Mouse (Mus musculus) lung, postnatal 10 days (tissue): ENCODE measurements around the gene Rpl37.

Experiments
- DNase-seq: peaks from one replicate; pipeline ENCODE4 v3.0.0; 2021

The Rpl37 gene

GRCm38 (mm10) chr15:5116270-5117030, at the start of gene Rpl37:
Gene Rpl37, plus strand, starts transcription at chr15:5116645.
- DNase-seq = peak; percentile 99

DNA sequence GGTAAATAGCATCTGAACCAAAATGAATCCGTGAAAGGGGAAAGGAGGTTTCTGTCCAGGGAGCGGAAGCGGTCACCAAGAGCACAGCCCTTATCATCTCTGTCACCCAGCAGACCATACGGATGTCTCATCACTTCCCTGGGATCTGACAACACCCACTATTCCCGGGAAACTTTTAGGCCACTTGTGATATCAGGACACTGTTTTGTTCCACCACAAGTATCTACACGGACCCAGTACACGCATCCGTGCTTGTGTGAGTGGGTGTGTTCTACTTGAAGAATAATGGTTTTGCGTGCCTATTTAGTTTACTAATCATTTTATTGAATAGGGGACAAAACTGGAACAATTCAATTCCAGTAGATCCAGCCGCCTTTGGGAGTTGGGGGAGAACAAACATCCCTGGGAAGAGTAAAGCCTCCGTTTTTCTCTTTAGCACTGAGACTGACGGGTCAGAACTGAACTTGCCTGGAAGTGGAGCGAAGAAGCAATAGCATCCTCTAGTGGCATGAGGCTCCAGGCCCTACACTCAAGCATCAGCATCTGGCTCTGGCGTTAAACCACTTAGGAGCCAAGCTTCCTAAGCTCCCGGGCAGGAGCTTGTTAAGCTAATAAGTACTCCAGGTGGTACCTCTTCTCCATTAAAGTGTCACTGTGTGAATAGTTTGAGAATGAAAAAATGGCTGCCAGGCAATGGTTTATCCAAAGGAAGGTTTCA, 47.5 kb upstream of the Rpl37 start:
- peak; percentile 46 for DNase-seq

- no peak for DNase-seq
Observed at GRCm38 (mm10) chr15:5081235-5081634, 35.2 kb upstream of the Rpl37 start.

- DNase-seq = peak; percentile 22
Observed at GRCm38 (mm10) chr15:5086162-5086561, 30.3 kb upstream of the Rpl37 start.

DNA sequence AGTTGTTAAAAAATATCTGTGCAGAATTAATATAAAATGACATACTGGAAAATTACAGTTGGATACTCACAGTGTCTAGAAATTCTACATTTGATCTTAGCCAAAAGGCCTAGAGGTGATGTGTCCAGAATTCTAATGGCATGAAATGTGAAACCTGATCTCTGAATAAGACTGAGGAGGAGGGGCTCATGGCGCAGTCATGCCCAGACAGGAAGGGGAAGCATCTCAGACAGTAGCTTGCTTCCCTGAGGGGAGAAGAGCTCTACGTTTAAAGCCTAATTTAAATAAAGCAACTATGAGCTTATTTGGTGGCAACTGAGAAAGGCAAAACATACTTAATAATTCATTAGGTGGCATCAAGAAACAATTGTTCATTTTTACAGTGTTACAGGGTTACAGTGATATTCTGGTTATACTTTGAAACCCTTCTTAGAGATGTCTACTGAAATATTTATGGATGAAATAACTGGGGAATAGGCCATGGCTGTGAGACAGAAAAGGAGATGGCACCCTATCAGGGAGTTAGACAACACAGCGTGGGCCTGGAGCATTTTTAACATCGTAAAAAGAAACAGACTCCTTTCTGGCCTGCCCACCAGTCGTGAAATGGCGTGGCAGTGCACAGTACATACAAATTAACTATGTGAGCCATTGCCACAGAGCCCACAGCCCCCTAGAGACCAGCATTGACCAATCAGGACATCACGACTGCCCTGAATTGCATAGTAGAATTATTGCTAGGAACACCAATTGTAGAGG, 27.4 kb upstream of the Rpl37 start:
- DNase-seq = no peak

- DNase-seq = no peak
Observed at GRCm38 (mm10) chr15:5090131-5090530, 26.3 kb upstream of the Rpl37 start.

DNA sequence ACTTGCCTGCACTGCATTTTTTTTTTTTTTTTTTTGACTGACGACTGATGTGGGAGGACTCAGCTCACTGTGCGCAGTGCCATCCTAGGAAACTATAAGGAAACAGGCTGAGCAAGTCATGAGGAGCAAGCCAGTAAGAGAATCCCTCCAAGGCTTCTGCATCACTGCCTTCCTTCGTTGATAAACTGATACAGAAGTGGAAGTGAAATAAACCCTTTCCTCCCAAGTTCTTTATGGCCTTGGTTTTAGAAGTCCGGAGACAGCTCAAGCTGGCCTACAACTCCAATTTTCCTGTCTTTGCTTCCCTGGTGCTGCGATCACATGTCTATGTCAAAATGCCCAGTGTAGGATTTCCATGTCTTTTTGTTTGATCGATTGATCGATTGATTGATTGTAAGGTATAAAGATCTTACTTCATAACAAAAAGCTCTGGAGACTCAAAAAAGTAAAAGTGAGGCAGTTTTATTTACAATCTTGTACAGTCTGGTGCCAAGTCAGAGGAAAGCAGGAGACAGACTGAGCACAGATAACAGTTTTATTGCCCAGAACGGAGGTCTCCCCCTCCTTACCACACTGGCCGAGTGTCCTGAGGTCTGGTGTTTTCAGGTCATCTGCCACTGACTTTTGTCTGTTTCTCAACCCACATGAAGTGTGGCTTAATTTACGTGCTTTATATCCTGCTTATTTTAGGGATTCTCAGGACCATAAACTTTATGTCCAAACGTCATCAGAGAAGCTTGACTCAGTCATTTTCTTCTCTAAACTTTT, 20.7 kb upstream of the Rpl37 start:
- no peak for DNase-seq

- DNase-seq = no peak
Observed at GRCm38 (mm10) chr15:5097376-5097775, 19.1 kb upstream of the Rpl37 start.

DNA sequence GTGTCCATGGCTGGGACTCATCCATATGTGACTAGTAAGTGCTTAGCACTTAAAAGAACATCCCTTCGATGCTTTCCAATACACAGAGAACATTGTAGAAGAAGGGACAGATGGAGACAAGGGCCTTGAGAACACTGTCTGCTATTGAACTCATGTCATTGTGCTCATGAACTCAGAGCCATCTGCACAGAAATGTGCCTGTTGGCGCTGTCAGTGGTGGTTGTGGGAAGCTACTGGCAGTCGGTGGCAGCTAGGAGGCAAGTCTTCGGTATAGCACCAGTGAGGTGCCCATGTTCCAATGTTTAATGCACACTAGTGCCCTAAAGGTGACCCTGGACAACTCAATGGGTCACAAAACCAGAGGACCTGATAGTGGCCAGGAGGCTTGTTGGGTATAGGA, 14.1 kb upstream of the Rpl37 start:
- DNase-seq = no peak

- DNase-seq = no peak
Observed at GRCm38 (mm10) chr15:5105891-5106290, 10.6 kb upstream of the Rpl37 start.

- DNase-seq = no peak
Observed at GRCm38 (mm10) chr15:5106293-5106692, 10.2 kb upstream of the Rpl37 start.

DNA sequence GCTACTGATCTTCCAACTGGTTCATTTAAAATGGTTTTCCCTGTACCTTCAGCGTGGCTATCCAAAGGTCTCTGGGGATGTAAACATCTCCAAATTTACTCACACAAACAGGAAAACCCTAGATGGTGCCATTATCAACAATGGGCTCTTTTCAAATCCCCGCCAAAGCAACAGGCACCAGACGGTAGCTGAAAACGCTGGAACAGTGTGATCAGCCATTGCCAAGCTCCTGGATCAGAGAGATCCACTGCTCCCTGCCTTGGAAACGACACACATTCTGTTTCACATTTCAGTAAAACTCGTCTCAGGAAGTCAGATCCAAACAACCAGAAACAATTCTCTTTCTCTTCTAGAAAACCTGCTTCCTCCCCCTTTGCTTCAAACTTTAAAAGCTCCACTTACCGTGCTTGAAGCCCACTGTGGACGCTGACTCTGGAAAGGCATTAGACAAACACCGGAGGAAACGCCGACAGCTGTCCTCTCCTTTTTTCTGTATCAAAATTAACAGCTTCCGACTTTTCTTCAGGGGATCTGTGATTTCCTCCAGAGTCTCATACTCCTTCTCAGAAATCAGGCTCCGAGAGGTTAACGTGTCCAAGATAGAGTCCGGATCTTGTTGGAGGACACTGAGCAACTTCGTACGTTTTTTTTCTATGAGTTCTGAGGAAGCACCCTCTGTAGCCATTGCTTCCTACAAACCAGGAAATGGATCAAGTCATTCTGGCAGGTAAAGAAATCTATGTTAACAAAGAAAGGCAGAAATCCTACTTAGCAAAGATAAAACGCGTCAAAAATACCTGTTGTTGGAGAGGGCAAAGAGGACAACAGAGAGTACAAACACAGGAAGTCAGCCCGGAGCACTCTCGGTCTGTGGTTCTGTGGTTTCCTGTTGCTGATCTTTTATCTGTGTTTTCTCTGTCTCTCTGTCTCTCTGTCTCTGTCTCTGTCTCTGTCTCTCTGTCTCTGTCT, 8.5 kb upstream of the Rpl37 start, which contains the start of gene Card6:
Card6 (minus strand) TSS at position 854 of the 969 bp plus-strand sequence.
- peak; percentile 30 for DNase-seq

DNA sequence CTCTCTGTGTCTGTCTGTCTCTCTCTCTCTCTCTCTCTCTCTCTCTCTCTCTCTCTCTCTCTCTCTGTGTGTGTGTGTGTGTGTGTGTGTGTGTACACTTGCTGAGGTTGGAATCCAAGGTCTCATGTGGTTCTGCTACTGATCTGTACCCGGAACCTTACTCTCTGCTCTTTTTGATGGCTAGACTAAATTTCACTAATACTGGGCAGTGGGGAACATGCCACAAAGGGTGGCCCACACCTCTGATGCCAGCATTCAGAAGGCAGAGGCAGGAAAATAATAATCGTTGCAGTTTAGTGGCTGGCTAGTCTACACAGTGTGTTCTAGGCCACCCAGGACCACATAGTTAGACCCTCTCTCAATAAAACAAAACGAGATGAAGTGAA, 7.8 kb upstream of the Rpl37 start:
- DNase-seq = no peak

- no peak for DNase-seq
Observed at GRCm38 (mm10) chr15:5112651-5113050, 3.8 kb upstream of the Rpl37 start.

GRCm38 (mm10) chr15:5115173-5115572, 1.3 kb upstream of the Rpl37 start:
- DNase-seq = no peak

DNA sequence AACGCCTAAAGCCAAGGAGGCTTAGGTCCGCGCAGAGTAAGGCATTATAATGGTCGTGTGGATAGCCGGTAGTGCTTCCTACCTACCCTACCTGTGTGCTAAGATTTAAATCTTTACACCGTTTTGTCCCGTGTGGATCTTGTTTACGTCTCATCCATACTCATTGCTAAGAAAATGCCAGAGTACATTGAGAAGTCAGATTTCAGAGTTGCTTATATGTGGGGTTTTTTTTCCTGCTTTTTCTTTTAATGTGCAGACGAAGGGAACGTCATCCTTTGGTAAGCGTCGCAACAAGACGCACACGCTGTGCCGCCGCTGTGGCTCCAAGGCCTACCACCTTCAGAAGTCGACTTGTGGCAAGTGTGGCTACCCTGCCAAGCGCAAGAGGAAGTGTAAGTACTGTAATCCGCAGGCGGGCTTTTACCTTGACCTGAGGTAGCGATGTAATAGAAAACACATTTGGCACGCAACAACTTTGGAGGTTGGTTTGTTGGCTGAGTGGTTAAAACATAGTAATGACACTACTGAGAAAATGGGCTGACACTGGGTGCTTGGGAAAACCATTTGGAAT, 671 bp downstream of the Rpl37 start:
- peak; percentile 8 for DNase-seq

DNA sequence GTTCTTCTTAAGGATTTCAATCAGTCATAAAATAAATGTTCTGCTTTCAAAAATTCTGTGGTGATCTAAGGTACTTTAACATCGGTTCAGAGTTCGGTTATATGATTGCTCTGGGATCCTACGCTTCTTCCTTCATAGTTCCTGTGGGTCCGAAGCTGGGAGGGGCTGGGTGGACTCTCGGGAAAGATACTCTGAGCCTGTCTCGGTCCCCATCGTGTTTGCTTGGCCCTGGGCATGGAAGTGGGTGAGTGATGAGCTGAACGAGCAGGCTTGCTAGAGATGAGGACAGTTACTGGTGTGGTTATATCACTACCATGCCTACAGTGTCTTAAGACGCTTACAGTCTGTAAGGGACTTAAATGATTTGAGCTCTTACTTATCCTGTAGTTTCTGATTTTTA, 2.2 kb downstream of the Rpl37 start:
- DNase-seq = no peak

- no peak for DNase-seq
Observed at GRCm38 (mm10) chr15:5119192-5119591, 2.7 kb downstream of the Rpl37 start.

DNA sequence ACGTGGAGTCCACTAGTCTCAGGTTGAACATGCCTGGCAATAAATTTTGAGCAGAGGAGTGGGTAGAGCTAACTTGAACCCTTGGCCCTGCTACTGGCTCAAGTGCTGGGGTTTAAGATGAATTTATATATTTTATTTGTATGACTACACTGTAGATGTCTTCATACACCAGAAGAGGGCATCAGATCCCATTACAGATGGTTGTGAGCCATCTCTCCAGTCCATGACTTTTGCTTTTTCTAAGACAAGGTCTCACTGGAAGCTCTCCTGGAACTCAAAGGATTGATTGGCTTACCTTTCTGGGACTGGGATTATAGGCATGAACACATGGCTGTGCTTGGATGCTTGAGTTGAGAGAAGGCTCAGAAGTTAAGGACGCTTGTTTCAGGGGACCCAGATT, 3.3 kb downstream of the Rpl37 start:
- no peak for DNase-seq

- no peak for DNase-seq
Observed at GRCm38 (mm10) chr15:5121535-5122313, 5.3 kb downstream of the Rpl37 start.
